Mouse (Mus musculus): ENCODE data around the gene Kdm8. TPM values are rescaled to one million over a fixed set of nuclear protein-coding genes. Genes with fewer than 3 reads are reported as not detected.
A peak's percentile ranks its signal among the peaks of the same experiment; 100 is the strongest.
"Not testable (repeated sequence)": the region's sequence is repeated elsewhere in the genome, so short reads cannot be mapped to it uniquely, and the experiment has no call there.

Kdm8 gene
- polyA plus RNA-seq, 1 experiment from 2014 or later, result 15.2 TPM

DNA sequence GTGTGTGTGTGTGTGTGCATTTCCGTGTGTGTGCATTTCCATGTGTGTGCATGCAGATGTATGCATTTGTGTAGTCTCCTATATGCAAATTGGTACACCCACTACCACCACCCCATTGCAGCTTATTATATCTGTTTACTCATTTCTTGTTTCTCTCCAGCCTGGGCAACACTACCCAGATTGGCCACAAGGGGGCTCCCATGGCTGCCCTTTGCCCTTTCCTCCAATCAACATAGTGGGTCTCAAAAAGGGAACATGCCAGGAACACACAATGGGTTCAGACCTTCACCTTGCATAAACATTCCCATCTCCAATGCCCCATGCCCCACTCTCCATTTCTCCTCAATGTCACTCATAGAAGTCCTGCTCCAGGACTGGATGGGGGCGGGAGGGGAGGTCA, 24.3 kb upstream of the Kdm8 start:
- Histone ChIP-seq H3K36me3 (ENCODE audit: control insufficient read depth, insufficient read depth, low read length) (no peaks in the 10 kb centered on the region), H3K4me2 (ENCODE audit: low read depth, severe bottlenecking) (no peak overlapping the region), H3K4me1 (ENCODE audit: control insufficient read depth, insufficient read depth, low read length) (no peaks in the 10 kb centered on the region), H3K27ac (replicated peaks; ENCODE audit: low read depth, low read length) (no peak overlapping the region), H3K9me3 (ENCODE audit: control insufficient read depth, low read length) (no peaks in the 10 kb centered on the region), H3K9ac (ENCODE audit: low read length) (no peak overlapping the region), H3K4me3 (ENCODE audit: low read depth, low read length) (no peak overlapping the region), H3K27me3 (ENCODE audit: control insufficient read depth, insufficient read depth, low read length) (no peaks in the 10 kb centered on the region)
- 53% methylated on average over 2 of the region's 2 CpGs for WGBS
- ATAC-seq (ENCODE audit: insufficient number of reproducible peaks, low FRiP score, low TSS enrichment, low read depth) (no peak), DNase-seq (ENCODE audit: low spot score) (peak; percentile 60)

DNA sequence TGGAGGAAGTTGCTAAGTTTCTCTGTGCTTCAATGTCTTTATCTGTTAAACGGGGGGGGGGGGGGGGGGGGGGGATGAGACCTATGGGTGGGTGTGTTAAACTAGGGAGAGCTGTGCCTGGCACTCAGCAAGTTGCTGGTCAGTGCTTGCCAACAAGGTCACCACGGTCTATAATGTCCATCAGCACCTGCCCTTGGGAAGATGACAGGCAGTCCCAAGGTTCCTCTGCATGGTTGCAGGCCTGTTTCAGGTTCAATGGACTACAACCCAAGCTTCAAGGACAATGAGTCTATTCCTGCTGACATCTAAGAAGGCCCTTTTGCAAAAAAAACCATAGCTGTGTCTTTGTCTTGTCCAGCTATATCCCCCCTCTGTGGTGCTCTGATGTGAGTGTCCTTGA, 22.6 kb upstream of the Kdm8 start:
- no peak for ATAC-seq (ENCODE audit: insufficient number of reproducible peaks, low FRiP score, low TSS enrichment, low read depth)
- 53% methylated on average over 2 of the region's 2 CpGs for WGBS
- Histone ChIP-seq H3K9me3 (ENCODE audit: control insufficient read depth, low read length) (no peaks in the 10 kb centered on the region), H3K4me2 (ENCODE audit: low read depth, severe bottlenecking) (no peak overlapping the region), H3K27me3 (ENCODE audit: control insufficient read depth, insufficient read depth, low read length) (no peaks in the 10 kb centered on the region), H3K4me3 (ENCODE audit: low read depth, low read length) (no peak overlapping the region), H3K9ac (ENCODE audit: low read length) (no peak overlapping the region), H3K4me1 (ENCODE audit: control insufficient read depth, insufficient read depth, low read length) (no peaks in the 10 kb centered on the region), H3K27ac (replicated peaks; ENCODE audit: low read depth, low read length) (no peak overlapping the region), H3K36me3 (ENCODE audit: control insufficient read depth, insufficient read depth, low read length) (no peaks in the 10 kb centered on the region)
- no peak for DNase-seq (ENCODE audit: low spot score)

DNA sequence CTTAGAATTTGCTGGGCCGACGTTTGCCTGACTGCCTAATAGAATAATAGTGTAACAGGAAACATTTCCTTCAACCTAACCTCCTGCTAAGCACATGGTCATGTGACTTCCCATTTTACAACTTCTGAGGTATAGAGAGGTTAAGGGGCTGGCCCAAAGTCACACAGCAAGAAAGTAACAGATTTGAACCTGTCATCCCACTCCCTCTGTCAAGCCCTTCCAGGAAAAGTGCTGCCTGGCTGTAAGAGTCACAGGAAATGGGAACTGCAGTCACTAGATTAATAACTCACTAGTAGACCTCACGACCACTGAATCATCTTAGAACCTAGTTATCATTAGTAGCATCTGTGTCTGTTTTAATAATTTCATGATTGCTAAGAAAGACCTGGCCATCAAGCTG, 21.4 kb upstream of the Kdm8 start:
- no peaks in the 10 kb centered on the region for H3K9me3 ChIP-seq (ENCODE audit: control insufficient read depth, low read length)
- no peak overlapping the region for H3K9ac ChIP-seq (ENCODE audit: low read length)
- H3K4me1 ChIP-seq (ENCODE audit: control insufficient read depth, insufficient read depth, low read length), result no peaks in the 10 kb centered on the region
- no peak overlapping the region for H3K4me3 ChIP-seq (ENCODE audit: low read depth, low read length)
- WGBS, result 72% methylated on average over 3 of the region's 3 CpGs
- no peaks in the 10 kb centered on the region for H3K27me3 ChIP-seq (ENCODE audit: control insufficient read depth, insufficient read depth, low read length)
- DNase-seq (ENCODE audit: low spot score) (no peak), ATAC-seq (ENCODE audit: insufficient number of reproducible peaks, low FRiP score, low TSS enrichment, low read depth) (no peak)
- H3K4me2 ChIP-seq (ENCODE audit: low read depth, severe bottlenecking), result no peak overlapping the region
- H3K27ac ChIP-seq (replicated peaks; ENCODE audit: low read depth, low read length), result no peak overlapping the region
- no peaks in the 10 kb centered on the region for H3K36me3 ChIP-seq (ENCODE audit: control insufficient read depth, insufficient read depth, low read length)

DNA sequence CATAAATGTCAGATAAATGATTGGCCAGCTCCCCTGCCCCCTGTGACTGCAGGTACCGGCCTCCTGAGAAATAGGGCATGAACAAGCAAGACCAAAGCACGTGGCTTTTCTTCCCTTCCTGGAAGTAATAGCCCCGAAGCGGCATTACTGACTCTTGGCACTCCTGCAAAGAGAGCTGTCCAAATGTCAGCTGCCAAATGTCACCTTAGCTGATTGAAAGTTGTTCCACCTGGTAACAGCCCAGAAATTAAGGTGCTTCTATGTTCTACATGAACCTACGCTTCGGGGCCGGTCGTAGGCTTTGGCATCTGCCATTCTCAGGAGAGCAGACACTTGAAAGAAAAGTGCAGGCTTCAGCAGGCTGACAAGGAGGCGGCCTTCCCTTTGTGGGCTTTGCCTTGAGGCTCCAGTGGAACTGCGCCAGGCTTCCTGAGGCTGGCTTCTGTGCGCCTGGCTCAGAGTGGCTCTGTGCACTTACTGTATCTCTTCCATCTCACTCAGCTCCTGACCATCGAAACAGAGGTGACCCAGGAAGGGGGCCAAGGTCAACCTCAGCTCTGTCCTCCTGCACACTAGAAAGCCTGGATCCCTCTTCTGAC, 16.9 kb upstream of the Kdm8 start:
- H3K27ac ChIP-seq (replicated peaks; ENCODE audit: low read depth, low read length), result no peak overlapping the region
- no peaks in the 10 kb centered on the region for H3K4me1 ChIP-seq (ENCODE audit: control insufficient read depth, insufficient read depth, low read length)
- H3K9ac ChIP-seq (ENCODE audit: low read length), result no peak overlapping the region
- no peak overlapping the region for H3K4me2 ChIP-seq (ENCODE audit: low read depth, severe bottlenecking)
- no peak for DNase-seq (ENCODE audit: low spot score)
- H3K9me3 ChIP-seq (ENCODE audit: control insufficient read depth, low read length), result no peaks in the 10 kb centered on the region
- ATAC-seq (ENCODE audit: insufficient number of reproducible peaks, low FRiP score, low TSS enrichment, low read depth), result no peak
- H3K36me3 ChIP-seq (ENCODE audit: control insufficient read depth, insufficient read depth, low read length), result no peaks in the 10 kb centered on the region
- H3K27me3 ChIP-seq (ENCODE audit: control insufficient read depth, insufficient read depth, low read length), result no peaks in the 10 kb centered on the region
- 85% methylated on average over 12 of the region's 12 CpGs for WGBS
- no peak overlapping the region for H3K4me3 ChIP-seq (ENCODE audit: low read depth, low read length)

DNA sequence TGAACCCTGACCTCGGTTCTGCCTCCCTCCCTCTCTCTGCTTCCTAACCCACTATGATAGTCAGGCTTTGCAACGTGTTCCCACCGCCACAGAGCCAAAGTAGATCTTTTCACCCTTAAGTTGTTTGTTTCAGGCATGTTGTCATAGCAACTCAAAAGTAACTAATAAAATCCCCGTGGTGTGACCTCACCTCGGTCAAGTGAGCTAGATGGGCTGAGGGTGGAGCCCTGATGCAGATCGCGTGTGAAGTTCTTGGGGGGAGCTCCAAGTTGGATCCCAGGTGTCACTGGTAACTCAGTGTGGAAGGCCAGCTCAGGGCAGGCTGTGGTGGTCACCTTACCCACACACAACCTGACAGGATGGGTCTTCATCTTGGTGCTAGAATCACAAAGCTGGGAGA, 16.1 kb upstream of the Kdm8 start:
- Histone ChIP-seq H3K4me3 (ENCODE audit: low read depth, low read length) (no peak overlapping the region), H3K27ac (replicated peaks; ENCODE audit: low read depth, low read length) (no peak overlapping the region)
- 74% methylated on average over 7 of the region's 7 CpGs for WGBS

DNA sequence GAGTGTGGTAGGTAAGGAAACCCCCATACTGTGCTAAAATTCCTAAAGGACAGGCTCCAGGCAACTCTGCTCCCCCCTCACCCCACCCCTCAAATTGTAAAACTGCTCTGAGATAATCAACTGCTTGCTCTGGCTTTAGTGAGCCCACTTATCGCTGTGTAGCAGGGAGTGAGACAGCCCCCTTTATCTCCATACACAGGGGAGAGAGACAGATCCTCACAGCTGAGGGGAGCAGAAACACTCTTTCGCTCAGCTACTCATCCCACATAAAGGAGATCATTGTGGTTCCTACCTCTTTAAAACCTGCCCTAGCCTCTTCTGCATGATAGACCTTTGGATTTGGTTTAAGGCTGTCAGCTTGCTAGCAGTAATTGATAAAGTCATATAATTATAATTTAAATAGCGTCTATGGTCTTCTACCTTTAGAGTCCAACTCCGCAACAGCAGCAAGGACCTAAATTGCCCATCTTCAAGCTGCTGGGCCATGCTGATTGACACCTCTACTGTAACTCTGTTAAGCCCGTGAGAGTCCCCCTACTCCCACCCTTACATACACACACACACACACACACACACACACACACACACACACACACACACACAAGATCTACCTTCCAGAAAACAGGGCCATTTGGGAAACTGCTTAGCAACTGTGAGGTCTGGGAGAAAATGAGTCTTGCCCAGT, 15.5 kb upstream of the Kdm8 start:
- ATAC-seq (ENCODE audit: insufficient number of reproducible peaks, low FRiP score, low TSS enrichment, low read depth); H3K4me2 ChIP-seq (ENCODE audit: low read depth, severe bottlenecking); H3K27ac ChIP-seq (replicated peaks; ENCODE audit: low read depth, low read length); H3K9ac ChIP-seq (ENCODE audit: low read length); H3K4me1 ChIP-seq (ENCODE audit: control insufficient read depth, insufficient read depth, low read length); DNase-seq (ENCODE audit: low spot score); H3K9me3 ChIP-seq (ENCODE audit: control insufficient read depth, low read length); H3K4me3 ChIP-seq (ENCODE audit: low read depth, low read length); H3K27me3 ChIP-seq (ENCODE audit: control insufficient read depth, insufficient read depth, low read length); H3K36me3 ChIP-seq (ENCODE audit: control insufficient read depth, insufficient read depth, low read length): not testable (repeated sequence)
- WGBS, result 76% methylated on average over 5 of the region's 5 CpGs

More for the DNA sequence above, 16.1 kb upstream of the Kdm8 start:
- H3K27me3 ChIP-seq (ENCODE audit: control insufficient read depth, insufficient read depth, low read length), result no peaks in the 10 kb centered on the region
- no peak overlapping the region for H3K9ac ChIP-seq (ENCODE audit: low read length)
- no peaks in the 10 kb centered on the region for H3K9me3 ChIP-seq (ENCODE audit: control insufficient read depth, low read length)
- H3K4me1 ChIP-seq (ENCODE audit: control insufficient read depth, insufficient read depth, low read length), result no peaks in the 10 kb centered on the region
- DNase-seq (ENCODE audit: low spot score) (no peak), ATAC-seq (ENCODE audit: insufficient number of reproducible peaks, low FRiP score, low TSS enrichment, low read depth) (no peak)
- no peaks in the 10 kb centered on the region for H3K36me3 ChIP-seq (ENCODE audit: control insufficient read depth, insufficient read depth, low read length)
- no peak overlapping the region for H3K4me2 ChIP-seq (ENCODE audit: low read depth, severe bottlenecking)

DNA sequence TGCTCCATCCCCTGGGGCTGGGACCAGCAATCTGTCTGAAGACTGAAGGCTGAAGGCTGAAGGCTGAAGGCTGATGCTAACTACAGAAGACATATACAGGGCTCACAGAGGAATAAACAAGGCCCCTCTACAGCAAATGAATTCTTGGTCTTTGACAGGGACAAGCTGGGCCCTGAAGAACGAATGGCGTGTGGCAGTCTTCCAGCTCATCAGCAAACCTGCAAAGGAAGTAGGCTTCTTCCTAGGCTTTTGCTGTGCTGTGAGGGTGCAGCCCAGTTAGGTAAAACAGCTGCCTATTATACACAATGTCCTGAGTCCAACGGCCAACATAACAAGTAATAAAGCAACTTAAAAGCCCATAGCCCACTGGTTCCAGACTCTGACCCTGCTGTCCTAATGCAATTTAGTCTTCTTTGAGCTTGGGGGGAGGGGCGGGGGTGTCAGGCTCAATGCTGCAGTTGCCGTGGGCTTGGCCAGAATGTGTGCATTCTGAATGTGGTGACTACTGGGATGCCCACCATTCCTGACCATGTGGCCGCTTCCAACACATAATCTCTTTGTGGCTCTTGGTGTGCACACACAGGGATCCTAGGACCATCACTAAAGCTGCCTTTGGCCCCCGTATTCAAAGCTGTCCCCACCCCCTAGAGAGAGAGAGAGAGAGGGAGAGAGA, 14.2 kb upstream of the Kdm8 start:
- 58% methylated on average over 7 of the region's 7 CpGs for whole genome bisulfite sequencing
- H3K4me3 ChIP-seq (ENCODE audit: low read depth, low read length), result no peak overlapping the region
- no peaks in the 10 kb centered on the region for H3K36me3 ChIP-seq (ENCODE audit: control insufficient read depth, insufficient read depth, low read length)
- no peaks in the 10 kb centered on the region for H3K9me3 ChIP-seq (ENCODE audit: control insufficient read depth, low read length)
- no peak overlapping the region for H3K27ac ChIP-seq (replicated peaks; ENCODE audit: low read depth, low read length)
- H3K4me2 ChIP-seq (ENCODE audit: low read depth, severe bottlenecking), result no peak overlapping the region
- no peak for ATAC-seq (ENCODE audit: insufficient number of reproducible peaks, low FRiP score, low TSS enrichment, low read depth)
- no peak overlapping the region for H3K9ac ChIP-seq (ENCODE audit: low read length)
- H3K27me3 ChIP-seq (ENCODE audit: control insufficient read depth, insufficient read depth, low read length), result no peaks in the 10 kb centered on the region
- peaks cover 6% of the 10 kb centered on the region; the same call in 1 of the 2 replicates for H3K4me1 ChIP-seq (ENCODE audit: control insufficient read depth, insufficient read depth, low read length)
- no peak for DNase-seq (ENCODE audit: low spot score)

DNA sequence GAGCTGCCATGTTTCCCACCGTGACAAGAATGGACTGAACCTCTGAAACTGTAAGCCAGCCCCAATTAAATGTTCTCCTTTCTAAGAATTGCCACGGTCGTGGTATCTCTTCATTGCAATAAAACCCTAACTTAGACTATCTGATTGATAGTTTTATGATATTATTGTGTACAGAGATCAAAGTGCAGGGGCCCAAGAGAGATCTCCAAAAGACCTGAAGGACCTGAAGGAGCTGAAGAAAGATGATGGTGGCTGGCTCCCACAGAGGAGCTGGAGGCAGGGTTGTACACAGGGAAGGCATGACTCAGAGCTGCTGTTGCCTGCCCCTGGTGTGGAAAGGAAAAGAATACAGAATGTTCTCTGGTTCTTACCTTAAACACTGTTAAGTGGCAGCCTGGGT, 10.6 kb upstream of the Kdm8 start:
- H3K4me2 ChIP-seq (ENCODE audit: low read depth, severe bottlenecking), result no peak overlapping the region
- no peak overlapping the region for H3K4me3 ChIP-seq (ENCODE audit: low read depth, low read length)
- ATAC-seq (ENCODE audit: insufficient number of reproducible peaks, low FRiP score, low TSS enrichment, low read depth) (no peak), DNase-seq (ENCODE audit: low spot score) (no peak)
- no peak overlapping the region for H3K9ac ChIP-seq (ENCODE audit: low read length)
- H3K27me3 ChIP-seq (ENCODE audit: control insufficient read depth, insufficient read depth, low read length), result no peaks in the 10 kb centered on the region
- peaks cover 6% of the 10 kb centered on the region; the same call in 1 of the 2 replicates for H3K4me1 ChIP-seq (ENCODE audit: control insufficient read depth, insufficient read depth, low read length)
- WGBS, result 66% methylated on average over 3 of the region's 3 CpGs
- H3K27ac ChIP-seq (replicated peaks; ENCODE audit: low read depth, low read length), result no peak overlapping the region
- no peaks in the 10 kb centered on the region for H3K36me3 ChIP-seq (ENCODE audit: control insufficient read depth, insufficient read depth, low read length)
- no peaks in the 10 kb centered on the region for H3K9me3 ChIP-seq (ENCODE audit: control insufficient read depth, low read length)
